Mouse (Mus musculus) thymus, adult 2 months (tissue): ENCODE data around the gene Rasd1.

Experiments
- CTCF ChIP-seq: fragments of 200-500 bp; IDR thresholded peaks from 2 replicates; pipeline ENCODE4 v1.5.1; 2012; ENCODE audit warnings: mild to moderate bottlenecking, control low read depth, low read length, moderate library complexity, borderline replicate concordance; ENCODE audit not compliant: control insufficient read depth, poor library complexity, insufficient read depth; ENCODE audit errors: extremely low read depth
- POLR2A ChIP-seq: fragments of 200-500 bp; IDR thresholded peaks from 2 replicates; pipeline ENCODE4 v1.6.1; 2012; ENCODE audit warnings: mild to moderate bottlenecking, low read length, control low read depth, moderate library complexity; ENCODE audit not compliant: control insufficient read depth, poor library complexity, insufficient read depth; ENCODE audit errors: extremely low read depth

GRCm38 (mm10) chr11:59941391-59941790 lies 23.4 kb downstream of the Rasd1 start:
- TF ChIP-seq CTCF (no peak), POLR2A (no peak)
